Mouse (Mus musculus) CD4-positive helper T cell, adult 2 months (primary cell): ENCODE results near the gene Fam20c.

Source experiments
- DNase-seq: peaks from one replicate; pipeline ENCODE4 v3.0.0-alpha.2; 2012; ENCODE audit warnings: low read depth, missing footprints, low spot score

Gene Fam20c

GRCm38 (mm10) chr5:138756311-138757085 is 2.2 kb downstream of the Fam20c start:
- no peak for DNase-seq

GRCm38 (mm10) chr5:138757135-138757534 is 2.8 kb downstream of the Fam20c start:
- DNase-seq = no peak

- DNase-seq = no peak
Observed at GRCm38 (mm10) chr5:138757616-138758015, 3.3 kb downstream of the Fam20c start.

- no peak for DNase-seq
Observed at GRCm38 (mm10) chr5:138758533-138758932, 4.2 kb downstream of the Fam20c start.

- no peak for DNase-seq
Observed at GRCm38 (mm10) chr5:138761836-138762334, 7.6 kb downstream of the Fam20c start.

DNA sequence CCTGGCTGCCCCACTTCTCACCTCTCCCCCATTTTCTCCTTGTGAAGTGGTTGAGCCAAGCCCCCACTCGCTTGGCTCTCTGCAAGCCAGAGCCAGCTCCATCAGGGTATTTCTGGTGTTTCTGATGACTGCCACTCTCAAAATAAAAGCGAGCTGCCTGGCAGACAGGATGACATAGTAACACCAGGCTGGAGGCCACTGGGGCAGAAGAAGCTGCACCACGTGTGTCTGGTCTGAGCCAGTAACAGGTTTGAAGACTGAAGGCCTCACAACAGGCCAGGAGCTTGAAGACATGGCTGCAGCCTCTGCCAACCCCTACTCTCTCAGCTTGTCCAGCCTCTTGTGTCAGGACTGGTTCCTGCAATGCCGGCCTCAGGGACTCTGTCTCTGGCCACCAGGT is 8.0 kb downstream of the Fam20c start:
- DNase-seq = no peak

DNA sequence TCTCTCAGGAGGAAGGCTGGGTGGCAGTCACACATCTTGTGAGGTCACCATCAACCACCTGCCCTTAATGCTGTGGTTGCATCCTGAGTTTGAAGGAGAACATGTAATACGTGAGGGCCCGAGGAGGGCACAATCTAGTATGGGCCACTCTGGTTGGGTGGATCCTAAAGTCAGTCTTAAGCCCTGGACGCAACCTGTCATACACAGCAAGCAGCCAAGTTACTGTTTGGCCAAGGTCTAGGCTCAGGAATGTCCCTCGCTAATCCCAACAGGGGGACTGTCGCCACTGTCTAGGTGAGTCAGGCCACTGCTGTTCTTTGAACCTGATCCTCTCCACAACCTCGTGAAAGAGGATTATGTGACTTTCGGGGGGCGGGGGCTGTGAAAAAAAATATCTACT is 10.3 kb downstream of the Fam20c start:
- DNase-seq = no peak

- DNase-seq = no peak
Observed at GRCm38 (mm10) chr5:138767650-138768049, 13.3 kb downstream of the Fam20c start.

- no peak for DNase-seq
Observed at GRCm38 (mm10) chr5:138768704-138769103, 14.4 kb downstream of the Fam20c start.

GRCm38 (mm10) chr5:138769126-138769525 is 14.8 kb downstream of the Fam20c start:
- DNase-seq = no peak

DNA sequence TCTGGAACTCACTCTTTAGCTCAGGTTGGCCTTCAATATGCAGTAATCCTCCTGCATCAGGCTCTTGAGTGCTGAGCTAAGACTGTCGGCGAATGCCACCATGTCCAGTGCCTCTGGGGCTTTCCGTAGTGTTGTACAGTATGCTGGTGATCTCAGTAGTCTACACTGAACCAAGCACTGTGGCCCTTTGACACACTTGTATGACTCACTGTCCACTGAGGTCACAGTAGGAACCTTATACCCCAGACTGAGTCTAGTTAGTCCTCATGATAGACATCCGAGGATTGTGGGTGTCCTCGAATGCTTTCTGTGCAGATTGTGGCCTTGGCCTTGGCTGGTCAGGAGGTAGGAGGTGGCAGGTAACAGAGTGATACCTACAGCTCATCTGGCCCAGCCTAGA is 20.8 kb downstream of the Fam20c start:
- no peak for DNase-seq

DNA sequence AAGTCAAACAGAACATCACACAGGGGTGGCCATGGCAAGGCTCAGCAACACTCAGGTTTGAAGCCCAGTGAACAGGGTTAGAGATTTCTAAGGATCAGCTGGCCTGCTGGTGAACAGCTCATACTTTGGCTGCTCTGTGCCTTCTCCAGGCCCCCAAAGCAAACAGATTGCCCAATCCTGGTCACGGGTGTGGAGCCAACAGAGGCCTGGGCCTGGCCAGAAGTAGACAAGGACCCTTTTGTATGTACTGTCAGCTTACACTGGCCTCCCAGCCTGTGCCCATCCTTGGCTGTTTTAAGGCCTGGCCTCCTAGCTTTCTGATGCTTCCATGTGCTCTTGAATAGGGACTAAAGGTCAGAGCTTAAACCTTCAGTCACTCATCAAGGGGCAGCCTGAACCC is 22.0 kb downstream of the Fam20c start:
- no peak for DNase-seq

DNA sequence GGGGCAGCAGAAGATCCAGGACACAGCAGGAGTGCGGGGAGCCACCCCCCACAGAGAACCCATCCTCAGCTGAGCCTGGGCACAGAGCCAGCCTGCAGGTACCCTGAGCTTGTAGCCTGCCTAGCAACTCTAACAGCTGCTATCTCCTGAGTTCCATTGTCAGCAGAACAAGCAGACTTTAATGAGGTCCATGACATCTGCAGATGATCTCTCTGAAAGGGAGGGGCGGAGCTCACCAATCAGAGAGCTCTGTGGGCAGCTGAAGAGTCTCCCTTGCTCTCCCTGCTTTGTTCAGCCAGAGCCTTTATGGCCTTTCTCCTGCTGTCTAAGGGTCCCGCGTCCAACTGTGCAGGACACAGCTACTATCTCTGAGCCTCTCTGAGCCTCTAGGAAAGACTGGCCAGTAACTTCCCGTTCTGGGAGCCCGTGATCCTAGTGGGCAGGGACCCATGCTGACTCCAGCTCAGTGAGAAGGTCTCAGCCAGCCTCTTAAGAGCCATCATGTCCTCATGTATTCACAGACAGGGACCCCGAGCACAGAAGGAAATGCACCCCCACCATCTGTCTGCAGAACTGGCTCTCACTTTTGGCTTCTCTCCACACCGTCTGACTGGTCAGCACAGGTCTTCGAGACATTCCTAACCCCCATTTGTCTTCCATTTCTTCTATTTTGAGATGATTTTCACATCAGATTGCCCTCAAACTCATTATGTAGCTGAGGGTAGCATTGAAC is 24.6 kb downstream of the Fam20c start:
- DNase-seq = no peak

GRCm38 (mm10) chr5:138779655-138780054 is 25.3 kb downstream of the Fam20c start:
- no peak for DNase-seq

GRCm38 (mm10) chr5:138782697-138783096 is 28.4 kb downstream of the Fam20c start:
- DNase-seq = no peak

DNA sequence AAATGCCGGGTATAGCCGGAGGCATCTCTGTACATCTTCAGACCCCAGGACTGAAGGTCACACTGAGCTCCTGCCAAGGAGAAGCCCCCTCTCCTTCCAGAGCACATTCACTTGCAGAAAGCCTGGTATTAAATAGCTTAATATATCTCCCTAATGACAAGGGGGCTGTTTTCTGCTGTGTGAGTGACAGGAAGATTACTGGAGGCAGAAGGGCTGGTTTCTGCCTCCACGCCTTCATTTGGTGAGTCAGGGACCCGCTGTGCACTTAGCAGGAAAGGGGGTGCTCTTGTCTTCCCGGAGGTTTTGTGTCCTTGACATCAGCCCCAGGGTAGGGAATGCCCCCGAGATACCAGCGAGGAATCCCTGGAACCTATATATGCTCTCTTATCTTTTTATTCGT is 28.9 kb downstream of the Fam20c start:
- DNase-seq = no peak

DNA sequence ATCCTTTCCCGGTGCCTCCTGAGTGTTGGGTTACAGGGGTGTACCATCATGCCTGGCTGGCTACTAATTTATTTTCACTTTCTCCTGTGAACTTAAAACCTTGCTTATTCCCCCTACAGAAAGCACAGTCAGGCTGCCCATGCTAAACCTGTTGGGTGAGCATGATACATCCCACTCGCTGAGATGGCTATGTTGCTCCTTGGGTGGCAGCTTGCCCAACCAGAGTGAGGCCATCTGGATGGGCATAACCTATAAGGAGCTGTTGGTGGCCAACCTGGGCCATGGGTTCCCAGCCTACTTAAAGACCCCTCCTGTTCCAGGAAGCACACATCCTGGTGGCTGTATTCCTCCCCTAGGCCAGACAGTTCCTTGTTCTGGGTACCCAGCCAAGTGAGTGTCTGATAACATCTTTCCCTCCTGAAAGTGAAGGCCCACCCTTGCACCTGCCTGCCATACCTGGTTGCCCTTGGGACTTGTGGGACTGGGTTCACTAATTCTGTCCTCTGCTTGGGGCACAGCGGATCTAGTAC is 31.7 kb downstream of the Fam20c start:
- DNase-seq = no peak

DNA sequence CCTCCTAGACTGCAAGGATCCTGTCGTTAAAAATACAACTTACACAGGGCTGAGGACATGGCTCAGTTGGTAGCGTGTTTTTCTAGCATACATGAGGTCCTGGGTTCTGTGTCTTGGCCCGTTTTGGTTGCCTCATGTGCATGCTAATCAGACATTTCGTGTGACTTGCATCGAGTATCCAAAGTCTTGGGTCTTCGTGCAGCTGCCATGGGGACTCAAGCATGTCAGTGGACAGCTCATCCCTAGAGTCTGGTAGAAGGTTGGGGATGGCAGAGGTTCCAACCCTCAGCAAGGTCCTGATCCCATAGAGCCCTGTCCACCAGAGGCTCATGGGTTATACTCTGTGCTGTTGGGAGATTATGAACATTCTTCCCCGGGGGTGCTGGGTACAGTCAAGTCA is 33.3 kb downstream of the Fam20c start:
- no peak for DNase-seq

GRCm38 (mm10) chr5:138788481-138789211 is 34.3 kb downstream of the Fam20c start:
- DNase-seq = no peak

- DNase-seq = no peak
Observed at GRCm38 (mm10) chr5:138790954-138791480, 36.7 kb downstream of the Fam20c start.

DNA sequence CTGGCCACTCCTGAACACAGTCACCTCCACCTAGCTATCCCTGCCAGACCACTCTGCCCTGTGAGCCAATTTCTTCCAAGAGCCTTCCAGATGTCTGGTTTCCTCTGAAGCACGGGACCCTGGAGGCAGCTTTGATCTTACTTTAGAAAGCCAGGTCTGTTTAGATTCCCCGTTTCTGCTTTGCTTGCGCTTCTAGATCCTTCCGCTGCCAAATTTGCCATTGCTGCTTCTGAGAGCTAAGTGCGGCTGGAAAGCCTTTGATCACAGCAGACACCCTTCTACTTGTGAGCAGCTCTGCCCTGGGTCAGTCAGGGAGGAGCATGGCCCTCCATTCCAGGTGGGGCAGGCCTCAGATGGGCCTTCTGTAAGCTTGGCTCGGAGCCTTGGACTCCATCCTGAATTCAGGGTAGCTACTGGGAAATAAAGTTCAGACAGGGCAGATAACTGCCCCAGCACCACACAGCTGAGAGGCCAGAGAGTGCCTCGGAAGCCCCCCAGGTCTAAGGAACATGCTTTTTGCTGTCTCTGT is 47.3 kb downstream of the Fam20c start:
- no peak for DNase-seq
